Mouse (Mus musculus): ENCODE data around the gene Epha2.
A peak's percentile ranks its signal among the peaks of the same experiment; 100 is the strongest.

DNA sequence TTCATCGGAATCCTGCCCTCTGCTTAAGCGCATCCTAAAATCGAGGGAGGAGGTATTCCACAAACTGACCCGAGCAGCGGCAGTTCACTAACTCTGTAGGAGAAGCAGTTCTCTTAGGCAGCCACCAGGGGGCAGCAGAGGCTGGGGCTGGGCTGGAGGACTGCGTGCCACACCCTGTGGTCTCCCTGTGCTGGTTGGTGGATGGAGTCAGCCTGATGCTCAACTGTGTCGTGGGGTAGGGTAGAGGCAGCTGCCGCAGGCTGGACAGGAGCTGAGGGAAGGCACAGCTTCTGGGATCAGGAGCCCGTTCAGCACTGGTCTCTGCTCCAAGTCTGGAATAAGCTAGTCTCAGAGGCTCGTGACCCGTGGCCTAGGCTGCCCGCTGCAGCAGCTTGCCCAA, 27.7 kb upstream of the Epha2 start:
- TF ChIP-seq CTCF (IDR thresholded peaks at IDR 0.05; ENCODE audit: control insufficient read depth, insufficient read depth, insufficient read length) (peak; percentile 92), USF1 (IDR thresholded peaks at IDR 0.05; ENCODE audit: low read depth) (no peak), CEBPB (IDR thresholded peaks at IDR 0.05; ENCODE audit: low read depth) (no peak), MYOD1 (IDR thresholded peaks at IDR 0.05; ENCODE audit: control insufficient read depth, insufficient read length, low read depth) (peak; percentile 59), MAX (IDR thresholded peaks at IDR 0.05) (peak; percentile 47), FOSL1 (IDR thresholded peaks at IDR 0.05; ENCODE audit: insufficient read depth, low read length, poor library complexity, severe bottlenecking) (no peak)

Data from C2C12 (cell line).